In genomic region chr13:51400186-51400719, GRCm38 (mm10) we compare ENCODE assay signal across 8 mouse cellular contexts. TPM values are rescaled to one million over a fixed set of nuclear protein-coding genes. Genes with fewer than 3 reads are reported as not detected.
DNase-seq lines count a peak whose midpoint lies in the region; ATAC-seq and TF ChIP-seq lines count a peak whose summit lies in the region.

No protein-coding gene starts in this region.

- no peaks in the 10 kb centered on the region for H3K27me3 ChIP-seq in lung, embryonic 14.5 days (ENCODE audit: insufficient read depth, low read length)
- no peaks in the 10 kb centered on the region for H3K27me3 ChIP-seq in embryonic facial prominence, embryonic 11.5 days (ENCODE audit: control insufficient read depth, insufficient read depth, low read length)
- no peaks in the 10 kb centered on the region for H3K27me3 ChIP-seq in intestine, postnatal 0 days (replicated peaks; ENCODE audit: control insufficient read depth, insufficient read depth, low read length)

- 26% methylated on average over 14 of the region's 14 CpGs for WGBS in lung, embryonic 14.5 days
- WGBS in embryonic facial prominence, embryonic 11.5 days, result 27% methylated on average over 14 of the region's 14 CpGs
- 31% methylated on average over 14 of the region's 14 CpGs for WGBS in intestine, postnatal 0 days

- peak overlapping the region; percentile 79 for H3K4me2 ChIP-seq in lung, embryonic 14.5 days
- H3K4me2 ChIP-seq in embryonic facial prominence, embryonic 11.5 days (ENCODE audit: low read depth, low read length), result peak overlapping the region; percentile 50
- H3K4me2 ChIP-seq in intestine, postnatal 0 days (replicated peaks; ENCODE audit: low read depth), result peak overlapping the region; percentile 63

- H3K4me3 ChIP-seq in lung, embryonic 14.5 days (ENCODE audit: low read depth, low read length), result peak overlapping the region; percentile 30
- H3K4me3 ChIP-seq in embryonic facial prominence, embryonic 11.5 days (ENCODE audit: low read depth, low read length), result peak overlapping the region; percentile 11; the same call in 1 of the 2 replicates
- peak overlapping the region; percentile 23; the same call in 1 of the 2 replicates for H3K4me3 ChIP-seq in intestine, postnatal 0 days (ENCODE audit: low read depth, low read length)

- H3K9me3 ChIP-seq in lung, embryonic 14.5 days (ENCODE audit: low read depth, low read length), result no peaks in the 10 kb centered on the region
- no peaks in the 10 kb centered on the region for H3K9me3 ChIP-seq in embryonic facial prominence, embryonic 11.5 days (replicated peaks; ENCODE audit: control insufficient read depth, low read length)
- no peaks in the 10 kb centered on the region for H3K9me3 ChIP-seq in intestine, postnatal 0 days (ENCODE audit: control insufficient read depth)

- H3K9ac ChIP-seq in lung, embryonic 14.5 days, result peak overlapping the region; percentile 38
- H3K9ac ChIP-seq in embryonic facial prominence, embryonic 11.5 days (replicated peaks; ENCODE audit: low read length), result peak overlapping the region; percentile 42
- no peak overlapping the region for H3K9ac ChIP-seq in intestine, postnatal 0 days (ENCODE audit: low read depth, low read length)

- no peak for TF ChIP-seq CTCF in lung, embryonic 14.5 days (IDR thresholded peaks at IDR 0.05; ENCODE audit: low read depth)
- peak; percentile 17; the same call in 1 of the 2 replicates for TF ChIP-seq CTCF in intestine, postnatal 0 days (IDR thresholded peaks at IDR 0.05; ENCODE audit: low read depth)

- no peaks in the 10 kb centered on the region; the same call in 1 of the 2 replicates for H3K4me1 ChIP-seq in lung, embryonic 14.5 days (ENCODE audit: insufficient read depth)
- H3K4me1 ChIP-seq in embryonic facial prominence, embryonic 11.5 days (ENCODE audit: control insufficient read depth, insufficient read depth, low read length), result no peaks in the 10 kb centered on the region
- no peaks in the 10 kb centered on the region for H3K4me1 ChIP-seq in intestine, postnatal 0 days (replicated peaks; ENCODE audit: control insufficient read depth, insufficient read depth, low read length)

- H3K36me3 ChIP-seq in lung, embryonic 14.5 days (ENCODE audit: insufficient read depth), result no peaks in the 10 kb centered on the region
- H3K36me3 ChIP-seq in embryonic facial prominence, embryonic 11.5 days (replicated peaks; ENCODE audit: control insufficient read depth, insufficient read depth, low read depth, low read length), result no peaks in the 10 kb centered on the region
- H3K36me3 ChIP-seq in intestine, postnatal 0 days (ENCODE audit: control insufficient read depth, insufficient read depth), result no peaks in the 10 kb centered on the region

- ATAC-seq in lung, embryonic 14.5 days (ENCODE audit: insufficient read depth), result peak; percentile 42; the same call in 1 of the 2 replicates
- ATAC-seq in embryonic facial prominence, embryonic 11.5 days (replicated peaks; ENCODE audit: insufficient number of reproducible peaks, low FRiP score, low TSS enrichment, low read depth), result no peak; the same call in 1 of the 2 replicates
- no peak for ATAC-seq in intestine, postnatal 0 days
- ATAC-seq in megakaryocyte, adult 5-6 weeks (ENCODE audit: poor library complexity, severe bottlenecking), result peak; percentile 62
- no peak for ATAC-seq in erythroblast, adult 5-6 weeks (replicated peaks; ENCODE audit: low FRiP score, poor library complexity, severe bottlenecking)

- no peak overlapping the region for H3K27ac ChIP-seq in lung, embryonic 14.5 days (ENCODE audit: low read depth)
- no peak overlapping the region for H3K27ac ChIP-seq in embryonic facial prominence, embryonic 11.5 days (replicated peaks; ENCODE audit: low read depth, low read length)
- no peak overlapping the region for H3K27ac ChIP-seq in intestine, postnatal 0 days (ENCODE audit: low read depth, low read length)

- DNase-seq in lung, embryonic 14.5 days, result peak; percentile 29
- DNase-seq in lung, postnatal 25 days (ENCODE audit: low spot score), result no peak
- DNase-seq in Muller cell, postnatal 12 days (ENCODE audit: inconsistent ontology term), result peak; percentile 48
- no peak for DNase-seq in embryonic facial prominence, embryonic 11.5 days (ENCODE audit: low spot score)
- DNase-seq in thymus, postnatal 4 days, result peak; percentile 48

RNA-seq across cellular contexts. Expression of gene S1pr3, which starts 8.2 kb away (rescaled TPM):
- 128 and 132 TPM in 2 replicates for polyA plus RNA-seq in lung, embryonic 14.5 days (2014; fragmentation: Nextera tagmentation; extraction: Ambion mirVana)
- polyA plus RNA-seq in embryonic facial prominence, embryonic 11.5 days (2014; fragmentation: Nextera tagmentation; extraction: Ambion mirVana), result 96.6 and 102 TPM in 2 replicates
- polyA plus RNA-seq in intestine, postnatal 0 days (2015; fragmentation: Nextera tagmentation; extraction: Ambion mirVana), result 10.5 and 11.8 TPM in 2 replicates
- total RNA-seq in megakaryocyte, adult 5-6 weeks (2015), result 1.8 and 2.6 TPM in 2 replicates
- total RNA-seq in megakaryocyte, adult 5-6 weeks (2017), result 1.1 and 1.6 TPM in 2 replicates
- total RNA-seq in erythroblast, adult 5-6 weeks (2015; ENCODE audit: low replicate concordance), result 0.38 and 0.84 TPM in 2 replicates
- total RNA-seq in erythroblast, adult 5-6 weeks (2017; ENCODE audit: low replicate concordance), result 0.42 and 0.68 TPM in 2 replicates

Comparison
In these comparisons a context has a peak if more than half of its experiments do, and no peak if none do; other contexts are left out.
1. DNase-seq: peak in lung, embryonic 14.5 days (single experiment), Muller cell, postnatal 12 days (single experiment) and thymus, postnatal 4 days (single experiment); none in lung, postnatal 25 days (single experiment) and embryonic facial prominence, embryonic 11.5 days (single experiment).
2. ATAC-seq: peak in lung, embryonic 14.5 days (single experiment) and megakaryocyte, adult 5-6 weeks (single experiment); none in embryonic facial prominence, embryonic 11.5 days (single experiment), intestine, postnatal 0 days (single experiment) and erythroblast, adult 5-6 weeks (single experiment).
3. Peak in every context shown above with its lines, with median percentiles within 50 percentile points of each other: H3K4me2 ChIP-seq and H3K4me3 ChIP-seq.